Mouse (Mus musculus) mouse embryonic stem cell (cell line): Measurements from ENCODE around the gene Slc34a1.

Experiments used
- in situ Hi-C, 2 experiments: fragments of 300-500 bp; cut with MboI; formaldehyde crosslinking; loops; 1 replicate in 1 of 2; 3 replicates in 1 of 2; pipeline ENCODE4 v1.14.3; 2019 to 2020; ENCODE audit warnings: low sequenced_read_pairs in 2 of 2, low pct_unique_long_range_greater_than_20kb in 1 of 2, mixed read lengths in 1 of 2; ENCODE audit not compliant: unreplicated experiment in 1 of 2

Slc34a1 gene

GRCm38 (mm10) chr13:55462965-55463364 is 65.0 kb downstream of the Slc34a1 start:
- in situ Hi-C loops, result no loop called here

- in situ Hi-C loops, result no loop called here
These were observed 65.5 kb downstream of the Slc34a1 start for GRCm38 (mm10) chr13:55463399-55464026.

- in situ Hi-C loops, result no loop called here
These were observed 66.3 kb downstream of the Slc34a1 start, which contains the start of gene Prr7 for GRCm38 (mm10) chr13:55464027-55464884. Gene Prr7 (plus strand): TSS chr13:55464267.

GRCm38 (mm10) chr13:55465184-55465583 is 67.2 kb downstream of the Slc34a1 start:
- in situ Hi-C loops, result no loop called here
